Mouse (Mus musculus) intestine, embryonic 16.5 days (tissue): ENCODE data around the gene Rgs6. TPM values are rescaled to one million over a fixed set of nuclear protein-coding genes. Genes with fewer than 3 reads are reported as not detected.

Experiments used
- ATAC-seq: fragments of 200-750 bp; cut with Nextera tagmentation; 2 replicates; pipeline ENCODE4 v1.8.0; 2017; ENCODE audit warnings: moderate TSS enrichment, moderate library complexity
- H3K27ac ChIP-seq: fragments of 300-500 bp; sonication (generic); 2 replicates; pipeline ENCODE4 v1.5.1; 2014; ENCODE audit warnings: mild to moderate bottlenecking, low read length
- H3K27me3 ChIP-seq: fragments of 300-500 bp; sonication (generic); replicated peaks from 2 replicates; pipeline ENCODE4 v1.6.1; 2014; ENCODE audit warnings: low read length, control low read depth, mixed read lengths; ENCODE audit not compliant: control insufficient read depth, insufficient read depth
- H3K36me3 ChIP-seq: fragments of 300-500 bp; sonication (generic); 2 replicates; pipeline ENCODE4 v1.6.1; 2014; ENCODE audit warnings: low read length, control low read depth; ENCODE audit not compliant: control insufficient read depth, insufficient read depth
- H3K4me1 ChIP-seq: fragments of 300-500 bp; sonication (generic); 2 replicates; pipeline ENCODE4 v1.6.1; 2014; ENCODE audit warnings: low read length, control low read depth, mixed read lengths; ENCODE audit not compliant: control insufficient read depth, insufficient read depth
- H3K4me2 ChIP-seq: fragments of 300-500 bp; sonication (generic); 2 replicates; pipeline ENCODE4 v1.6.1; 2014; ENCODE audit warnings: low read depth, low read length, control low read depth
- H3K4me3 ChIP-seq: fragments of 300-500 bp; sonication (generic); 2 replicates; pipeline ENCODE4 v1.5.1; 2014; ENCODE audit warnings: mild to moderate bottlenecking, low read length
- H3K9ac ChIP-seq: fragments of 300-500 bp; sonication (generic); 2 replicates; pipeline ENCODE4 v1.6.1; 2014; ENCODE audit warnings: low read depth, low read length
- H3K9me3 ChIP-seq: fragments of 300-500 bp; sonication (generic); 2 replicates; pipeline ENCODE4 v1.6.1; 2016; ENCODE audit warnings: low read length, control low read depth; ENCODE audit not compliant: control insufficient read depth
- WGBS: fragments of 180-500 bp; shearing (Covaris S2); extraction: QIAGEN DNeasy Blood & Tissue Kit; methylation state at CpG from one replicate; pipeline ENCODE4 v1.1.7; 2014; 5-methylcytosine and 5-hydroxymethylcytosine counted together
- polyA plus RNA-seq: library from polyadenylated mRNA; unstranded; fragments of >200 nt; fragmentation: Nextera tagmentation; extraction: Ambion mirVana; gene quantifications from 2 replicates; pipeline ENCODE4 v1.2.1, GENCODE M21; 2015

Gene Rgs6
- polyA plus RNA-seq, 1 experiment from 2014 or later: 0.82 TPM

GRCm38 (mm10) chr12:83206866-83207265 lies 618.8 kb downstream of the Rgs6 start:
- H3K4me2 ChIP-seq: no peak overlapping the region
- no peak overlapping the region for H3K4me3 ChIP-seq
- no peak overlapping the region for H3K27ac ChIP-seq
- ATAC-seq: no peak
- 61% methylated on average over 6 of the region's 6 CpGs for WGBS
- no peaks in the 10 kb centered on the region for H3K36me3 ChIP-seq
- H3K9me3 ChIP-seq: no peaks in the 10 kb centered on the region
- no peak overlapping the region for H3K9ac ChIP-seq
- H3K4me1 ChIP-seq: peaks cover 8% of the 10 kb centered on the region
- H3K27me3 ChIP-seq: no peaks in the 10 kb centered on the region

- WGBS: 67% methylated on average over 5 of the region's 5 CpGs
- H3K9me3 ChIP-seq: no peaks in the 10 kb centered on the region
- no peak overlapping the region for H3K27ac ChIP-seq
These were observed 619.4 kb downstream of the Rgs6 start for GRCm38 (mm10) chr12:83207481-83207880.

DNA sequence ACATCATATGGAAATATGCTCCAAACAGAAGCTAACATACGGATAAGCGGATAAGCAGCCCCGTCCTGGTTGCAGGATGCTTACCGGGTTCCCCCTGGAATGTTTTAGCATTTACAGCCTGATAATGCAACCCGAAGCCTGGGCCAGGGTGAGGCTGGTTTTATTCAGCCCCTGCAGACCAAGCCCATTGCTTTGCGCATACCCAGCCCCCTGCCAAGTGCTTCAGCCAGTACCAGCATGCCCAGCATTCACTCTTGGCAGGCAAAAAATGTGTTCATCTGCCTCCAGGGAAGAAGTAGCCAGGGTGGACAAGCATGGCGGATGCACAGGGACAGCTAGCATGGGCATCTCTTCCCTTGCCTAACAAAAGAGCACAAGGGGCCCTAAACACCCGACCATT lies 619.9 kb downstream of the Rgs6 start:
- WGBS: 56% methylated on average over 8 of the region's 8 CpGs

More at GRCm38 (mm10) chr12:83207481-83207880, 619.4 kb downstream of the Rgs6 start:
- Histone ChIP-seq H3K9ac (no peak overlapping the region), H3K36me3 (no peaks in the 10 kb centered on the region), H3K4me1 (peaks cover 8% of the 10 kb centered on the region), H3K4me3 (no peak overlapping the region), H3K27me3 (no peaks in the 10 kb centered on the region), H3K4me2 (no peak overlapping the region)
- no peak for ATAC-seq

GRCm38 (mm10) chr12:83208841-83209240 lies 620.7 kb downstream of the Rgs6 start:
- Histone ChIP-seq H3K27me3 (no peaks in the 10 kb centered on the region), H3K4me3 (no peak overlapping the region), H3K4me1 (peaks cover 8% of the 10 kb centered on the region), H3K4me2 (no peak overlapping the region), H3K9ac (no peak overlapping the region), H3K9me3 (no peaks in the 10 kb centered on the region), H3K36me3 (no peaks in the 10 kb centered on the region), H3K27ac (no peak overlapping the region)
- ATAC-seq: no peak
- 65% methylated on average over 6 of the region's 6 CpGs for WGBS

More for the DNA sequence above, 619.9 kb downstream of the Rgs6 start:
- Histone ChIP-seq H3K9ac (no peak overlapping the region), H3K27me3 (no peaks in the 10 kb centered on the region), H3K4me1 (peaks cover 8% of the 10 kb centered on the region), H3K4me2 (no peak overlapping the region), H3K36me3 (no peaks in the 10 kb centered on the region), H3K27ac (no peak overlapping the region), H3K4me3 (no peak overlapping the region), H3K9me3 (no peaks in the 10 kb centered on the region)
- no peak for ATAC-seq

DNA sequence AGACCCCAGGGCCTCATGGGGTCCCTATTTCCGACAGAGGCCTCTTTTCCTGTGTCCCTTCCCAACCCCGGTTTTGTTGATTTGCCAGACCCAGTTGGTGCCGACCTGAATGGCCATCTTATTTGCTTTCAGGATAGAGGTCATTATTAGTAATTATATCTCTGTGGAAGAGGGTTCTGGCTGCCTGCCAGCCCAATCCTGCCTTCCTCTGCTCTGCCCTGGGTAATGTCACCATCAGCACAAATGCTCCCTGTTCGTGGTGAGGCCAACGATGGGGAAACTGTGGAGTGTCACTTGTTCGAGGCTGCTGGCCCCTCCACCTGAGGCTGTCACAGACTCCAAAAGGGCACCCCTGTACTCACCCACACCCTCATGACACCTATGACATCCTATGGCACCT lies 621.4 kb downstream of the Rgs6 start:
- ATAC-seq: peak; percentile 50
- H3K9me3 ChIP-seq: no peaks in the 10 kb centered on the region
- 23% methylated on average over 6 of the region's 6 CpGs for WGBS

DNA sequence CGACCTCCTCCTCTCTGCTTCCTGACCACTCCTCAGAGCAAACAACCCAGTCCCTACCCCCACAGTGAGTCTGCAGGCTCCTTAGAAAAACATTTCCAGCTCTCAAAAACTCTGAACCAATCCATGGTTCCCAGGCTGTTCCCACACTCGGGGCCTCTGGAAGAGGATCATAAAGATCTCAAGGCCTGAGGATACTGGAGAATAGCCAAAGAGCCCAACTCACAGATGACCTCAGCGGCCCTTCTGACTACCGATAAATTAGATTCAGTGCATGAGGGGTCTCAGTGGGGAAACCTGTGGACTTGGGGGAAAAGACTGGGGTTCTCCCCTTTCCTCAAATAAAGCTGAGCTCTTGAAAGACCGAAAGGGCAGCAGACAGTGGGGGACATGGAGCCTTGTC lies 622.2 kb downstream of the Rgs6 start:
- Histone ChIP-seq H3K27ac (no peak overlapping the region), H3K9ac (no peak overlapping the region), H3K4me1 (peaks cover 11% of the 10 kb centered on the region), H3K4me2 (no peak overlapping the region), H3K27me3 (no peaks in the 10 kb centered on the region), H3K36me3 (no peaks in the 10 kb centered on the region), H3K9me3 (no peaks in the 10 kb centered on the region), H3K4me3 (no peak overlapping the region)
- 53% methylated on average over 5 of the region's 5 CpGs for WGBS
- no peak for ATAC-seq

More for the DNA sequence above, 621.4 kb downstream of the Rgs6 start:
- H3K36me3 ChIP-seq: no peaks in the 10 kb centered on the region
- H3K27ac ChIP-seq: no peak overlapping the region
- peaks cover 11% of the 10 kb centered on the region for H3K4me1 ChIP-seq
- no peak overlapping the region for H3K9ac ChIP-seq
- no peak overlapping the region for H3K4me3 ChIP-seq
- H3K27me3 ChIP-seq: no peaks in the 10 kb centered on the region
- no peak overlapping the region for H3K4me2 ChIP-seq

- H3K4me1 ChIP-seq: peaks cover 11% of the 10 kb centered on the region
- H3K4me3 ChIP-seq: no peak overlapping the region
- no peak overlapping the region for H3K4me2 ChIP-seq
- H3K36me3 ChIP-seq: no peaks in the 10 kb centered on the region
- H3K27me3 ChIP-seq: no peaks in the 10 kb centered on the region
- H3K9ac ChIP-seq: no peak overlapping the region
- ATAC-seq: no peak
- no peak overlapping the region for H3K27ac ChIP-seq
- 72% methylated on average over 3 of the region's 3 CpGs for WGBS
- no peaks in the 10 kb centered on the region for H3K9me3 ChIP-seq
These were observed 622.6 kb downstream of the Rgs6 start for GRCm38 (mm10) chr12:83210735-83211134.

- ATAC-seq: no peak
- no peak overlapping the region for H3K4me3 ChIP-seq
- H3K27ac ChIP-seq: no peak overlapping the region
These were observed 623.2 kb downstream of the Rgs6 start for GRCm38 (mm10) chr12:83211146-83211822.

More at GRCm38 (mm10) chr12:83211146-83211822, 623.2 kb downstream of the Rgs6 start:
- Histone ChIP-seq H3K36me3 (no peaks in the 10 kb centered on the region), H3K4me2 (no peak overlapping the region), H3K4me1 (peaks cover 11% of the 10 kb centered on the region), H3K9me3 (no peaks in the 10 kb centered on the region), H3K27me3 (no peaks in the 10 kb centered on the region), H3K9ac (no peak overlapping the region)
- WGBS: 78% methylated on average over 7 of the region's 7 CpGs
